ENCODE assay signal across 8 mouse cellular contexts in the genomic region with DNA sequence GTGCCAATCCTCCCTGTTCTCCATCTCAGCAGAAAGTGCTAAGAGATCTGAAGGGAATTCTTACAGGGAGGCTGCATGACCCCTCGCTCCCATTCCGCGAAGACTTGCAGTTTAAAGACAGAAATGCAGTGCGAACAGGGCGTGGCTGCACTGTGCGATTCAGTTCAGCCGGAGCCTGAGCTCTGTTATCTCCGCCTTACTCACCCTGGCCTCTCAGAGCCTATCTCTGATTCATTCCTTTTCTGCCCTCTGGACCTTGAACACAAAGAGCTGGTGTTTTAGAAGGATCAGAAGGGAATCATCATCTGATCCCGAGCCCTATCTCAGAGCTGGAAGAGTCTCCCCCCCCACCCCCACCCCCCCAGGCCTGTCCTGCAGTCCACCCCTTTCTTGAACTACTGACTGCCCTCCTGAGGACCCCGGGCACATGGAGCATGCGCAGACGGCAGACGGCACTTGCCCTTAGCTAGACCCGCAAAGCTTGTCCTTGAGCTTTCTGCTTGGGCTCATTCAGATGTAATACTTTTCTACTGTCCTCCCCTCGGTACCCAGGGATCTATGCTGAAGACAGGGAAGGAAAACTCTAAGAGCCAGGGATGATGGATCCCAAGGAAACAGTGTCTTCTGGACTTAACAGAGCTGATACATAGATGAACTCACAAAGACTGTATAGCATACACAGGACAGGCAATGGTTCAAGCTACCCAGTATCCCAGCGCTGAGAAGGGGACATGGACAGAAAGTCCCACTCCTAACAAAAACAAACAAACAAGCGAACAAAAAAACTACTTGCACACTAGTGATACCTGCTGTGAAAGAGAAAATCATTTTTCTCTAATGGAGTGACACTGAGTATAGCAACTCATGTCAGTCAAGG. TPM values are rescaled to one million over a fixed set of nuclear protein-coding genes. Genes with fewer than 3 reads are reported as not detected.
DNase-seq lines count a peak whose midpoint lies in the region; ATAC-seq and TF ChIP-seq lines count a peak whose summit lies in the region.

No protein-coding gene starts in this region.

- H3K4me3 ChIP-seq in heart, postnatal 0 days (ENCODE audit: low read depth, low read length), result peak overlapping the region; percentile 44
- H3K4me3 ChIP-seq in liver, postnatal 0 days (ENCODE audit: low read depth, low read length), result 0 out of 2 replicates have a peak overlapping the region, but pooled peaks have one; percentile 26
- H3K4me3 ChIP-seq in olfactory bulb, adult 2 months (ENCODE audit: insufficient read depth, low read depth, low read length), result 0 out of 2 replicates have a peak overlapping the region, but pooled peaks have one; percentile 4
- no peak overlapping the region for H3K4me3 ChIP-seq in layer of hippocampus, adult 2 months

- H3K9me3 ChIP-seq in heart, postnatal 0 days (replicated peaks; ENCODE audit: control insufficient read depth, low read length), result no peaks in the 10 kb centered on the region
- H3K9me3 ChIP-seq in liver, postnatal 0 days (ENCODE audit: low read length), result no peaks in the 10 kb centered on the region

- no peak for TF ChIP-seq POLR2A in brain, embryonic 14.5 days (IDR thresholded peaks at IDR 0.05; ENCODE audit: borderline replicate concordance, extremely low read depth, insufficient read depth, insufficient read length, poor library complexity, severe bottlenecking)
- TF ChIP-seq POLR2A in olfactory bulb, adult 2 months (IDR thresholded peaks at IDR 0.05; ENCODE audit: insufficient read depth, low read depth, low read length), result no peak

- TF ChIP-seq CTCF in brain, embryonic 14.5 days (IDR thresholded peaks at IDR 0.05; ENCODE audit: borderline replicate concordance, extremely low read depth, insufficient read depth, insufficient read length), result no peak
- TF ChIP-seq CTCF in heart, postnatal 0 days (IDR thresholded peaks at IDR 0.05; ENCODE audit: low read depth), result no peak
- TF ChIP-seq CTCF in liver, postnatal 0 days (IDR thresholded peaks at IDR 0.05; ENCODE audit: low read depth), result no peak
- TF ChIP-seq CTCF in olfactory bulb, adult 2 months (IDR thresholded peaks at IDR 0.05; ENCODE audit: insufficient read depth, low read depth, low read length), result no peak
- TF ChIP-seq CTCF in layer of hippocampus, adult 2 months (conservative IDR thresholded peaks at IDR 0.05), result no peak

- DNase-seq in WW6 (ENCODE audit: low read depth, low spot score), result peak; percentile 31
- peak; percentile 48 for DNase-seq in brain, embryonic 14.5 days (ENCODE audit: low read depth)
- DNase-seq in heart, postnatal 0 days (ENCODE audit: low spot score), result peak; percentile 68
- DNase-seq in liver, postnatal 0 days, result peak; percentile 25
- no peak for DNase-seq in frontal cortex, postnatal 14 days (ENCODE audit: low spot score in 2 of 2)
- DNase-seq in T-cell, adult 2 months (ENCODE audit: low spot score), result no peak
- no peak for DNase-seq in layer of hippocampus, adult 2 months (ENCODE audit: low spot score in 2 of 2)

- H3K4me2 ChIP-seq in heart, postnatal 0 days (ENCODE audit: low read depth, low read length), result peak overlapping the region; percentile 74
- peak overlapping the region; percentile 69 for H3K4me2 ChIP-seq in liver, postnatal 0 days (ENCODE audit: low read depth, low read length)

- no peaks in the 10 kb centered on the region for H3K27me3 ChIP-seq in heart, postnatal 0 days (ENCODE audit: control insufficient read depth, insufficient read depth, low read length)
- no peaks in the 10 kb centered on the region for H3K27me3 ChIP-seq in liver, postnatal 0 days (ENCODE audit: insufficient read depth, low read length)

- H3K36me3 ChIP-seq in heart, postnatal 0 days (replicated peaks; ENCODE audit: control insufficient read depth, insufficient read depth, low read length), result no peaks in the 10 kb centered on the region
- H3K36me3 ChIP-seq in liver, postnatal 0 days (replicated peaks; ENCODE audit: insufficient read depth, low read length), result no peaks in the 10 kb centered on the region

- peak; percentile 90 for ATAC-seq in heart, postnatal 0 days (ENCODE audit: insufficient read depth, low read depth)
- peak; percentile 55 for ATAC-seq in liver, postnatal 0 days

- H3K4me1 ChIP-seq in heart, postnatal 0 days (ENCODE audit: control insufficient read depth, insufficient read depth), result 0 out of 2 replicates have a peak, but pooled peaks cover 3% of the 10 kb centered on the region
- no peaks in the 10 kb centered on the region; the same call in 1 of the 2 replicates for H3K4me1 ChIP-seq in liver, postnatal 0 days (ENCODE audit: insufficient read depth)
- H3K4me1 ChIP-seq in olfactory bulb, adult 2 months (ENCODE audit: control insufficient read depth, insufficient read depth, low read length), result peaks cover 2% of the 10 kb centered on the region

- TF ChIP-seq EP300 in heart, postnatal 0 days (IDR thresholded peaks at IDR 0.05; ENCODE audit: low read depth), result no peak
- no peak for TF ChIP-seq EP300 in liver, postnatal 0 days (IDR thresholded peaks at IDR 0.05; ENCODE audit: low read depth)

- peak overlapping the region; percentile 30 for H3K27ac ChIP-seq in heart, postnatal 0 days (ENCODE audit: low read depth)
- H3K27ac ChIP-seq in liver, postnatal 0 days (ENCODE audit: low read depth), result no peak overlapping the region
- no peak overlapping the region for H3K27ac ChIP-seq in olfactory bulb, adult 2 months (ENCODE audit: insufficient read depth, low read depth, low read length)
- H3K27ac ChIP-seq in layer of hippocampus, adult 2 months, result no peak overlapping the region

- WGBS in heart, postnatal 0 days, result 22% methylated on average over 17 of the region's 17 CpGs
- 42% methylated on average over 17 of the region's 17 CpGs for WGBS in liver, postnatal 0 days (ENCODE audit: insufficient replicate concordance)
- WGBS in olfactory bulb, adult 2 months, result 63% methylated on average over 17 of the region's 17 CpGs

- peak overlapping the region; percentile 40 for H3K9ac ChIP-seq in heart, postnatal 0 days (replicated peaks; ENCODE audit: low read depth, low read length)
- no peak overlapping the region for H3K9ac ChIP-seq in liver, postnatal 0 days (replicated peaks)

RNA-seq across cellular contexts. Expression of gene Ppp1r12a, which starts 48.4 kb away (rescaled TPM):
- polyA plus RNA-seq in brain, embryonic 14.5 days (2012; rRNA removed), result 52.3 and 66.0 TPM in 2 replicates
- 87.8 and 92.5 TPM in 2 replicates for total RNA-seq in heart, postnatal 0 days (2014; rRNA removed; ENCODE audit: low replicate concordance)
- 68.0 and 78.1 TPM in 2 replicates for polyA plus RNA-seq in heart, postnatal 0 days (2015; fragmentation: Nextera tagmentation; extraction: Ambion mirVana)
- 23.0 and 25.3 TPM in 2 replicates for polyA plus RNA-seq in liver, postnatal 0 days (2015; fragmentation: Nextera tagmentation; extraction: Ambion mirVana)
- polyA plus RNA-seq in olfactory bulb, adult 2 months (2012; ENCODE audit: insufficient read depth, insufficient read length, low replicate concordance, missing spikeins), result 106 and 194 TPM in 2 replicates
- 100 to 1,000 TPM; 128 to 133 TPM for total RNA-seq in layer of hippocampus, adult 2 months (2021)

Comparison
In these comparisons a context has a peak if more than half of its experiments do, and no peak if none do; other contexts are left out.
1. DNase-seq: peak in WW6 (single experiment), brain, embryonic 14.5 days (single experiment), heart, postnatal 0 days (single experiment) and liver, postnatal 0 days (single experiment); none in frontal cortex, postnatal 14 days (0 of 2), T-cell, adult 2 months (single experiment) and layer of hippocampus, adult 2 months (0 of 2).